Mouse (Mus musculus): Measurements from ENCODE around the gene Rfx2.

DNA sequence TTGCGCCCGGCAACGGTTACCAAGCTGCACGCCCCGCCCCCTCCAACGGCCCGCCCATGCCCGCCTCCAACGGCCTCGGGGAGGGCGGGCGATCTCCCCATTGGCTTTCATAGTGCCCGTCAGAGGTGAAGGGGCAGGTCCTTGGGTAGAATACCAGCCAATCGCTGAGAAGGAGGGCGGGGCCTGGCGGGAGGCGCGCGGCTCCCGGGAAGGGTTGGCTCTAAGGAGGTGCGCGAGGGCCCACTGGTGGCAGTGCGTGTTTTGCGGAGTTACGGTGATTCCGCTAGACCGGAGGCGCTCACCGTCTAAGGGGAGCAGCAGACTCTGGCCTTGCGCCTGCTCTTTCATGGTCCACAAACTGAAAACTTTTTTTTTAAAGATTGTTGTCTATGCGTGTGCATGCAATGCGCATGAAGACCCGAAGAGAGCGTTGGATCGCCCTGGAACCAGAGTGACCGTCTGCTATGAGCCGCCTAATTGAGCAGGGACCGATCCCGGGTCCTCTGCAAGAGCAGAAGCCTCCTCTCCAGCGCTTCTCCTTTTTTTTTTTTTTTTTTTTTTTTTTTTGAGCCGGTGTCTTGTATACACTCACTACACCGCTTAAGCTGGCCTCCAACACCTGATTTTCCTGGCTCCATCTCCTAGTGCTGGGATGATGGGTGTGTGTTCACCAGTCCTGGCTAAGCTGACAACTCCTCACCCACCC lies 451 bp upstream of the Rfx2 start:
- peak; percentile 79 for TF ChIP-seq CTCF (IDR thresholded peaks at IDR 0.05; ENCODE audit: low read depth)
- TF ChIP-seq EP300 (optimal IDR thresholded peaks at IDR 0.05): no peak
